Mouse (Mus musculus) effector memory CD4-positive, alpha-beta T cell, adult 7 months (primary cell): ENCODE data around the gene Bbs7. TPM values are rescaled to one million over a fixed set of nuclear protein-coding genes. Genes with fewer than 3 reads are reported as not detected.

Experiments
- polyA plus RNA-seq: library from polyadenylated mRNA; unstranded; fragments of 100-300 nt; shearing (Covaris generic); gene quantifications from one replicate; pipeline ENCODE4 v1.2.1, GENCODE M21; 2017

Gene Bbs7
- polyA plus RNA-seq: 1.5 TPM

GRCm38 (mm10) chr3:36613202-36613907, at the start of gene Bbs7:
Gene Bbs7, minus strand, starts transcription at chr3:36613477.

GRCm38 (mm10) chr3:36571827-36572378, 41.4 kb downstream of the Bbs7 start, which contains the start of gene Ccna2:
Gene Ccna2, minus strand, starts transcription at chr3:36572150.

GRCm38 (mm10) chr3:36552406-36553047, 60.8 kb downstream of the Bbs7 start, which contains the start of gene Exosc9:
Gene Exosc9, plus strand, starts transcription at chr3:36552606.

Other genes starting within 250 kb of the Bbs7 start
- gene Anxa5, start 137.6 kb downstream of the Bbs7 start, polyA plus RNA-seq: 158 TPM
- 0.71 TPM for gene 1810062G17Rik, start 137.5 kb downstream of the Bbs7 start, polyA plus RNA-seq
- not detected for gene Gm11549, start 91.7 kb downstream of the Bbs7 start, polyA plus RNA-seq
- gene Exosc9, start 60.9 kb downstream of the Bbs7 start, polyA plus RNA-seq: 36.6 TPM
- gene Ccna2, start 41.3 kb downstream of the Bbs7 start, polyA plus RNA-seq: not detected
- 0.96 TPM for gene Trpc3, start 76.7 kb upstream of the Bbs7 start, polyA plus RNA-seq
- gene 4932438A13Rik, start 249.6 kb upstream of the Bbs7 start, polyA plus RNA-seq: 340 TPM